Mouse (Mus musculus) heart, embryonic 13.5 days (tissue): Measurements from ENCODE around the gene Arhgap31. TPM values are rescaled to one million over a fixed set of nuclear protein-coding genes. Genes with fewer than 3 reads are reported as not detected.

ENCODE experiments used
- ATAC-seq: fragments of 200-750 bp; cut with Nextera tagmentation; 2 replicates; pipeline ENCODE4 v1.8.0; 2017; ENCODE audit warnings: moderate TSS enrichment; ENCODE audit not compliant: insufficient number of reproducible peaks, low FRiP score, low TSS enrichment; ENCODE audit errors: extremely low read depth
- H3K27ac ChIP-seq: fragments of 300-500 bp; sonication (generic); replicated peaks from 2 replicates; pipeline ENCODE4 v1.5.1; 2015; ENCODE audit warnings: moderate library complexity, mild to moderate bottlenecking, inconsistent platforms
- H3K27me3 ChIP-seq: fragments of 300-500 bp; sonication (generic); replicated peaks from 2 replicates; pipeline ENCODE4 v1.6.1; 2015; ENCODE audit warnings: mild to moderate bottlenecking, inconsistent platforms
- H3K36me3 ChIP-seq: fragments of 300-500 bp; sonication (generic); 2 replicates; pipeline ENCODE4 v1.6.1; 2015; ENCODE audit warnings: mild to moderate bottlenecking, inconsistent platforms
- H3K4me1 ChIP-seq: fragments of 300-500 bp; sonication (generic); 2 replicates; pipeline ENCODE4 v1.6.1; 2015; ENCODE audit warnings: inconsistent platforms
- H3K4me2 ChIP-seq: fragments of 300-500 bp; sonication (generic); 2 replicates; pipeline ENCODE4 v1.6.1; 2015; ENCODE audit warnings: inconsistent platforms, mild to moderate bottlenecking, moderate library complexity
- H3K4me3 ChIP-seq: fragments of 300-500 bp; sonication (generic); 2 replicates; pipeline ENCODE4 v1.5.1; 2015; ENCODE audit warnings: moderate library complexity, mild to moderate bottlenecking, inconsistent platforms
- H3K9ac ChIP-seq: fragments of 300-500 bp; sonication (generic); 2 replicates; pipeline ENCODE4 v1.6.1; 2015; ENCODE audit warnings: inconsistent platforms, mild to moderate bottlenecking, moderate library complexity
- H3K9me3 ChIP-seq: fragments of 300-500 bp; sonication (generic); 2 replicates; pipeline ENCODE4 v1.6.1; 2016; ENCODE audit warnings: inconsistent platforms
- WGBS: fragments of 180-500 bp; shearing (Covaris S2); methylation state at CpG from one replicate; pipeline ENCODE4 v1.1.7; 2015; ENCODE audit warnings: mixed read lengths; 5-methylcytosine and 5-hydroxymethylcytosine counted together
- polyA plus RNA-seq: library from polyadenylated mRNA; unstranded; fragments of >200 nt; fragmentation: Nextera tagmentation; extraction: Ambion mirVana; gene quantifications from 2 replicates; pipeline ENCODE4 v1.2.1, GENCODE M21; 2015

Gene Arhgap31
- polyA plus RNA-seq, 1 experiment from 2014 or later: 27.9 TPM

GRCm38 (mm10) chr16:38596099-38596498 lies 117.0 kb downstream of the Arhgap31 start:
- no peaks in the 10 kb centered on the region for H3K27me3 ChIP-seq
- H3K9me3 ChIP-seq: no peaks in the 10 kb centered on the region
- no peak for ATAC-seq
- H3K4me1 ChIP-seq: peaks cover 9% of the 10 kb centered on the region
- 76% methylated on average over 2 of the region's 2 CpGs for WGBS
- no peak overlapping the region for H3K4me3 ChIP-seq
- H3K27ac ChIP-seq: no peak overlapping the region
- H3K9ac ChIP-seq: no peak overlapping the region
- H3K36me3 ChIP-seq: peaks cover 90% of the 10 kb centered on the region
- no peak overlapping the region for H3K4me2 ChIP-seq

GRCm38 (mm10) chr16:38594435-38594834 lies 118.6 kb downstream of the Arhgap31 start:
- peaks cover 86% of the 10 kb centered on the region for H3K36me3 ChIP-seq
- 39% methylated on average over 1 of the region's 1 CpGs for WGBS
- H3K9ac ChIP-seq: no peak overlapping the region
- no peak overlapping the region for H3K4me2 ChIP-seq
- peaks cover 4% of the 10 kb centered on the region for H3K4me1 ChIP-seq
- no peak overlapping the region for H3K27ac ChIP-seq
- no peak for ATAC-seq
- H3K27me3 ChIP-seq: no peaks in the 10 kb centered on the region
- no peaks in the 10 kb centered on the region for H3K9me3 ChIP-seq
- H3K4me3 ChIP-seq: no peak overlapping the region

GRCm38 (mm10) chr16:38592946-38593345 lies 120.1 kb downstream of the Arhgap31 start:
- H3K4me1 ChIP-seq: no peaks in the 10 kb centered on the region
- no peaks in the 10 kb centered on the region for H3K9me3 ChIP-seq
- H3K4me3 ChIP-seq: no peak overlapping the region
- H3K27ac ChIP-seq: no peak overlapping the region
- H3K36me3 ChIP-seq: peaks cover 86% of the 10 kb centered on the region
- no peak overlapping the region for H3K9ac ChIP-seq
- H3K27me3 ChIP-seq: no peaks in the 10 kb centered on the region
- no peak for ATAC-seq
- no peak overlapping the region for H3K4me2 ChIP-seq
- WGBS: 90% methylated on average over 4 of the region's 4 CpGs

GRCm38 (mm10) chr16:38592026-38592678 lies 120.9 kb downstream of the Arhgap31 start:
- Histone ChIP-seq H3K36me3 (peaks cover 91% of the 10 kb centered on the region), H3K4me2 (no peak overlapping the region), H3K9me3 (no peaks in the 10 kb centered on the region), H3K4me3 (no peak overlapping the region), H3K27ac (no peak overlapping the region), H3K4me1 (no peaks in the 10 kb centered on the region), H3K9ac (no peak overlapping the region), H3K27me3 (no peaks in the 10 kb centered on the region)
- WGBS: 80% methylated on average over 12 of the region's 12 CpGs
- no peak for ATAC-seq

GRCm38 (mm10) chr16:38591506-38591905 lies 121.6 kb downstream of the Arhgap31 start:
- Histone ChIP-seq H3K27me3 (no peaks in the 10 kb centered on the region), H3K4me3 (no peak overlapping the region), H3K4me2 (no peak overlapping the region), H3K27ac (no peak overlapping the region), H3K4me1 (no peaks in the 10 kb centered on the region), H3K9ac (no peak overlapping the region), H3K9me3 (no peaks in the 10 kb centered on the region), H3K36me3 (peaks cover 93% of the 10 kb centered on the region)
- WGBS: 52% methylated on average over 3 of the region's 3 CpGs
- ATAC-seq: no peak

- Histone ChIP-seq H3K36me3 (peaks cover 95% of the 10 kb centered on the region), H3K27me3 (no peaks in the 10 kb centered on the region), H3K9me3 (no peaks in the 10 kb centered on the region), H3K4me3 (no peak overlapping the region), H3K4me1 (no peaks in the 10 kb centered on the region), H3K9ac (no peak overlapping the region), H3K27ac (no peak overlapping the region), H3K4me2 (no peak overlapping the region)
- 90% methylated on average over 4 of the region's 4 CpGs for WGBS
- no peak for ATAC-seq
Measured at GRCm38 (mm10) chr16:38587572-38587971, 125.5 kb downstream of the Arhgap31 start.

- no peaks in the 10 kb centered on the region for H3K9me3 ChIP-seq
- no peak overlapping the region for H3K27ac ChIP-seq
- peaks cover 95% of the 10 kb centered on the region for H3K36me3 ChIP-seq
- no peak overlapping the region for H3K4me2 ChIP-seq
- no peak for ATAC-seq
- no peaks in the 10 kb centered on the region for H3K4me1 ChIP-seq
- H3K27me3 ChIP-seq: no peaks in the 10 kb centered on the region
- no peak overlapping the region for H3K9ac ChIP-seq
- H3K4me3 ChIP-seq: no peak overlapping the region
- WGBS: 56% methylated on average over 5 of the region's 5 CpGs
Measured at GRCm38 (mm10) chr16:38587163-38587562, 125.9 kb downstream of the Arhgap31 start.

- Histone ChIP-seq H3K27me3 (no peaks in the 10 kb centered on the region), H3K36me3 (peaks cover 97% of the 10 kb centered on the region), H3K9ac (no peak overlapping the region), H3K4me1 (no peaks in the 10 kb centered on the region), H3K27ac (no peak overlapping the region), H3K9me3 (no peaks in the 10 kb centered on the region), H3K4me3 (no peak overlapping the region), H3K4me2 (no peak overlapping the region)
- no peak for ATAC-seq
- WGBS: 87% methylated on average over 5 of the region's 5 CpGs
Measured at GRCm38 (mm10) chr16:38585186-38585585, 127.9 kb downstream of the Arhgap31 start.

- ATAC-seq: no peak
- Histone ChIP-seq H3K27me3 (no peaks in the 10 kb centered on the region), H3K9ac (no peak overlapping the region), H3K4me2 (no peak overlapping the region), H3K4me1 (no peaks in the 10 kb centered on the region), H3K27ac (no peak overlapping the region), H3K9me3 (no peaks in the 10 kb centered on the region), H3K4me3 (no peak overlapping the region), H3K36me3 (peaks cover 96% of the 10 kb centered on the region)
- WGBS: 88% methylated on average over 7 of the region's 7 CpGs
Measured at GRCm38 (mm10) chr16:38584761-38585160, 128.3 kb downstream of the Arhgap31 start.

- Histone ChIP-seq H3K4me2 (no peak overlapping the region), H3K27me3 (no peaks in the 10 kb centered on the region), H3K4me3 (no peak overlapping the region), H3K36me3 (peaks cover 87% of the 10 kb centered on the region), H3K27ac (no peak overlapping the region), H3K9me3 (no peaks in the 10 kb centered on the region), H3K4me1 (no peaks in the 10 kb centered on the region), H3K9ac (no peak overlapping the region)
- 93% methylated on average over 3 of the region's 3 CpGs for WGBS
- ATAC-seq: no peak
Measured at GRCm38 (mm10) chr16:38571481-38571880, 141.6 kb downstream of the Arhgap31 start.

- H3K27me3 ChIP-seq: no peaks in the 10 kb centered on the region
- no peak for ATAC-seq
- 92% methylated on average over 5 of the region's 5 CpGs for WGBS
- H3K4me3 ChIP-seq: no peak overlapping the region
- peaks cover 87% of the 10 kb centered on the region for H3K36me3 ChIP-seq
- H3K4me1 ChIP-seq: peaks cover 23% of the 10 kb centered on the region
- no peaks in the 10 kb centered on the region for H3K9me3 ChIP-seq
- no peak overlapping the region for H3K9ac ChIP-seq
- no peak overlapping the region for H3K4me2 ChIP-seq
- H3K27ac ChIP-seq: no peak overlapping the region
Measured at GRCm38 (mm10) chr16:38568192-38568591, 144.9 kb downstream of the Arhgap31 start.

GRCm38 (mm10) chr16:38563516-38563915 lies 149.6 kb downstream of the Arhgap31 start:
- Histone ChIP-seq H3K27ac (peak overlapping the region; percentile 86; the same call in 1 of the 2 replicates), H3K4me1 (peaks cover 23% of the 10 kb centered on the region), H3K9ac (peak overlapping the region; percentile 96), H3K9me3 (no peaks in the 10 kb centered on the region), H3K4me3 (peak overlapping the region; percentile 96), H3K27me3 (peaks cover 21% of the 10 kb centered on the region), H3K36me3 (peaks cover 41% of the 10 kb centered on the region), H3K4me2 (peak overlapping the region; percentile 82)
- ATAC-seq: no peak
- 21% methylated on average over 10 of the region's 10 CpGs for WGBS
